Mouse (Mus musculus) ES-Bruce4 (cell line): ENCODE measurements around the gene Psmb7. TPM values are rescaled to one million over a fixed set of nuclear protein-coding genes. Genes with fewer than 3 reads are reported as not detected.

Experiments
- H3K27ac ChIP-seq: 2 replicates; pipeline ENCODE4 v1.5.1; 2012; ENCODE audit warnings: low read length, inconsistent platforms; ENCODE audit not compliant: insufficient read depth
- H3K27me3 ChIP-seq: 2 replicates; pipeline ENCODE4 v1.6.1; 2012; ENCODE audit warnings: mild to moderate bottlenecking, low read length, inconsistent platforms; ENCODE audit not compliant: control insufficient read depth, poor library complexity, insufficient read depth, severe bottlenecking
- H3K36me3 ChIP-seq: 2 replicates; pipeline ENCODE4 v1.6.1; 2012; ENCODE audit warnings: inconsistent platforms, mild to moderate bottlenecking, low read length, moderate library complexity; ENCODE audit not compliant: control insufficient read depth, poor library complexity, insufficient read depth, severe bottlenecking
- H3K4me1 ChIP-seq: one replicate; pipeline ENCODE4 v1.8.1; 2011; ENCODE audit warnings: low read length; ENCODE audit not compliant: control insufficient read depth, insufficient read depth
- H3K4me3 ChIP-seq: 2 replicates; pipeline ENCODE4 v1.5.1; 2011; ENCODE audit warnings: low read depth, mild to moderate bottlenecking, low read length
- H3K9ac ChIP-seq: 2 replicates; pipeline ENCODE4 v1.6.1; 2012; ENCODE audit warnings: low read depth, mild to moderate bottlenecking, inconsistent platforms; ENCODE audit not compliant: poor library complexity, severe bottlenecking
- H3K9me3 ChIP-seq: replicated peaks from 2 replicates; pipeline ENCODE4 v1.6.1; 2012; ENCODE audit warnings: mild to moderate bottlenecking, low read length, inconsistent platforms; ENCODE audit not compliant: control insufficient read depth, poor library complexity, insufficient read depth, severe bottlenecking
- CTCF ChIP-seq: IDR thresholded peaks from one replicate; pipeline ENCODE4 v1.8.1; 2011; ENCODE audit warnings: low read depth, low read length
- EP300 ChIP-seq: IDR thresholded peaks from 2 replicates; pipeline ENCODE4 v1.6.1; 2011; ENCODE audit warnings: low read depth, low read length; ENCODE audit not compliant: insufficient read depth
- POLR2A ChIP-seq: IDR thresholded peaks from one replicate; pipeline ENCODE4 v1.8.1; 2011; ENCODE audit warnings: low read length; ENCODE audit not compliant: insufficient read depth
- polyA plus RNA-seq: library from polyadenylated mRNA; stranded (reverse); fragments of >200 nt; gene quantifications from 2 replicates; pipeline ENCODE4 v1.2.4, GENCODE M21; 2011; ENCODE audit warnings: low read depth; ENCODE audit not compliant: missing spikeins, insufficient read depth, insufficient read length

Gene Psmb7
- 306 and 309 TPM in 2 replicates for polyA plus RNA-seq

- H3K27ac ChIP-seq, result peak within 1 kb of the TSS; percentile 60; the same call in 1 of the 2 replicates
- peak within 1 kb of the TSS; percentile 99 for H3K4me3 ChIP-seq
- no peaks in the 10 kb centered on the region for H3K9me3 ChIP-seq
- peak within 1 kb of the TSS; percentile 97 for H3K9ac ChIP-seq
- H3K36me3 ChIP-seq, result peaks cover 27% of the 10 kb centered on the region
- H3K4me1 ChIP-seq, result no peaks in the 10 kb centered on the region
- H3K27me3 ChIP-seq, result no peaks in the 10 kb centered on the region
- TF ChIP-seq CTCF (no peak), POLR2A (no peak), EP300 (no peak)
Measured at GRCm38 (mm10) chr2:38643625-38644427, at the start of gene Psmb7. Gene Psmb7, minus strand, starts transcription at chr2:38644087.

- Histone ChIP-seq H3K36me3 (no peaks in the 10 kb centered on the region), H3K4me1 (no peaks in the 10 kb centered on the region), H3K9me3 (no peaks in the 10 kb centered on the region), H3K9ac (no peak overlapping the region), H3K27ac (no peak overlapping the region), H3K27me3 (no peaks in the 10 kb centered on the region), H3K4me3 (no peak overlapping the region)
- TF ChIP-seq CTCF (peak; percentile 91), POLR2A (no peak), EP300 (no peak)
Measured at GRCm38 (mm10) chr2:38691542-38691941, 47.7 kb upstream of the Psmb7 start.

GRCm38 (mm10) chr2:38689881-38690280 lies 46.0 kb upstream of the Psmb7 start:
- TF ChIP-seq EP300 (no peak), POLR2A (no peak), CTCF (no peak)
- Histone ChIP-seq H3K9me3 (no peaks in the 10 kb centered on the region), H3K9ac (no peak overlapping the region), H3K27ac (no peak overlapping the region), H3K4me3 (no peak overlapping the region), H3K36me3 (no peaks in the 10 kb centered on the region), H3K27me3 (no peaks in the 10 kb centered on the region), H3K4me1 (no peaks in the 10 kb centered on the region)

GRCm38 (mm10) chr2:38688791-38689520 lies 45.1 kb upstream of the Psmb7 start:
- no peaks in the 10 kb centered on the region for H3K36me3 ChIP-seq
- H3K27ac ChIP-seq, result no peak overlapping the region
- H3K9me3 ChIP-seq, result no peaks in the 10 kb centered on the region
- 0 out of 2 replicates have a peak, but pooled peaks have one; percentile 23 for TF ChIP-seq EP300
- no peak for TF ChIP-seq POLR2A
- TF ChIP-seq CTCF, result peak; percentile 86
- no peaks in the 10 kb centered on the region for H3K4me1 ChIP-seq
- peak overlapping the region; percentile 44 for H3K4me3 ChIP-seq
- peak overlapping the region; percentile 8 for H3K9ac ChIP-seq
- no peaks in the 10 kb centered on the region for H3K27me3 ChIP-seq

GRCm38 (mm10) chr2:38685746-38686145 lies 41.9 kb upstream of the Psmb7 start:
- Histone ChIP-seq H3K9ac (no peak overlapping the region), H3K27me3 (no peaks in the 10 kb centered on the region), H3K9me3 (no peaks in the 10 kb centered on the region), H3K4me1 (no peaks in the 10 kb centered on the region), H3K4me3 (no peak overlapping the region), H3K36me3 (no peaks in the 10 kb centered on the region), H3K27ac (no peak overlapping the region)
- TF ChIP-seq CTCF (no peak), POLR2A (no peak), EP300 (no peak)

GRCm38 (mm10) chr2:38683083-38683482 lies 39.2 kb upstream of the Psmb7 start:
- Histone ChIP-seq H3K36me3 (no peaks in the 10 kb centered on the region), H3K9me3 (no peaks in the 10 kb centered on the region), H3K27me3 (no peaks in the 10 kb centered on the region), H3K4me1 (no peaks in the 10 kb centered on the region), H3K27ac (no peak overlapping the region), H3K4me3 (no peak overlapping the region), H3K9ac (no peak overlapping the region)
- TF ChIP-seq EP300 (no peak), POLR2A (no peak), CTCF (no peak)
